Mouse (Mus musculus) hindbrain, embryonic 15.5 days (tissue): ENCODE data around the gene Sphk2. TPM values are rescaled to one million over a fixed set of nuclear protein-coding genes. Genes with fewer than 3 reads are reported as not detected.

Source experiments
- ATAC-seq: fragments of 200-750 bp; cut with Nextera tagmentation; 2 replicates; pipeline ENCODE4 v1.8.0; 2017; ENCODE audit warnings: low read depth, moderate number of reproducible peaks, moderate TSS enrichment; ENCODE audit not compliant: low FRiP score
- H3K27ac ChIP-seq: fragments of 300-500 bp; sonication (generic); replicated peaks from 2 replicates; pipeline ENCODE4 v1.5.1; 2015; ENCODE audit warnings: mild to moderate bottlenecking, inconsistent platforms
- H3K27me3 ChIP-seq: fragments of 300-500 bp; sonication (generic); 2 replicates; pipeline ENCODE4 v1.6.1; 2015; ENCODE audit warnings: control low read depth, inconsistent platforms
- H3K36me3 ChIP-seq: fragments of 300-500 bp; sonication (generic); 2 replicates; pipeline ENCODE4 v1.6.1; 2015; ENCODE audit warnings: control low read depth, inconsistent platforms
- H3K4me1 ChIP-seq: fragments of 300-500 bp; sonication (generic); replicated peaks from 2 replicates; pipeline ENCODE4 v1.6.1; 2015; ENCODE audit warnings: control low read depth, inconsistent platforms
- H3K4me2 ChIP-seq: fragments of 300-500 bp; sonication (generic); 2 replicates; pipeline ENCODE4 v1.6.1; 2015; ENCODE audit warnings: moderate library complexity, mild to moderate bottlenecking, inconsistent platforms
- H3K4me3 ChIP-seq: fragments of 300-500 bp; sonication (generic); 2 replicates; pipeline ENCODE4 v1.5.1; 2015; ENCODE audit warnings: mild to moderate bottlenecking, inconsistent platforms
- H3K9ac ChIP-seq: fragments of 300-500 bp; sonication (generic); 2 replicates; pipeline ENCODE4 v1.6.1; 2015; ENCODE audit warnings: inconsistent platforms
- H3K9me3 ChIP-seq: fragments of 300-500 bp; sonication (generic); 2 replicates; pipeline ENCODE4 v1.6.1; 2016; ENCODE audit warnings: control low read depth, inconsistent platforms
- WGBS: fragments of 180-500 bp; shearing (Covaris S2); methylation state at CpG from one replicate; pipeline ENCODE4 v1.1.7; 2015; 5-methylcytosine and 5-hydroxymethylcytosine counted together
- polyA plus RNA-seq: library from polyadenylated mRNA; unstranded; fragments of >200 nt; fragmentation: Nextera tagmentation; extraction: Ambion mirVana; gene quantifications from 2 replicates; pipeline ENCODE4 v1.2.1, GENCODE M21; 2015

Sphk2 gene
- polyA plus RNA-seq: 24.4 and 26.9 TPM in 2 replicates

- Histone ChIP-seq H3K4me1 (peaks cover 48% of the 10 kb centered on the region), H3K27me3 (no peaks in the 10 kb centered on the region)
- WGBS: under 1% methylated on average over 41 of the region's 41 CpGs
Observed at GRCm38 (mm10) chr7:45717918-45718297, at the start of gene Sphk2. TSS of gene Sphk2 (minus strand) at chr7:45718002.

GRCm38 (mm10) chr7:45767500-45767899 is 49.7 kb upstream of the Sphk2 start:
- Histone ChIP-seq H3K4me3 (no peak overlapping the region), H3K27me3 (no peaks in the 10 kb centered on the region), H3K4me1 (no peaks in the 10 kb centered on the region), H3K9me3 (no peaks in the 10 kb centered on the region), H3K9ac (no peak overlapping the region), H3K36me3 (no peaks in the 10 kb centered on the region), H3K4me2 (no peak overlapping the region), H3K27ac (no peak overlapping the region)
- 93% methylated on average over 6 of the region's 6 CpGs for WGBS
- ATAC-seq: no peak

More at GRCm38 (mm10) chr7:45717918-45718297, at the start of gene Sphk2:
- H3K9me3 ChIP-seq: no peaks in the 10 kb centered on the region
- peak within 1 kb of the TSS; percentile 92 for H3K27ac ChIP-seq
- peak; percentile 77 for ATAC-seq
- peaks cover 20% of the 10 kb centered on the region for H3K36me3 ChIP-seq
- H3K4me3 ChIP-seq: peak within 1 kb of the TSS; percentile 90
- H3K4me2 ChIP-seq: peak within 1 kb of the TSS; percentile 81
- H3K9ac ChIP-seq: peak within 1 kb of the TSS; percentile 92

GRCm38 (mm10) chr7:45766764-45767163 is 49.0 kb upstream of the Sphk2 start:
- ATAC-seq: no peak
- Histone ChIP-seq H3K4me2 (no peak overlapping the region), H3K36me3 (no peaks in the 10 kb centered on the region), H3K9ac (no peak overlapping the region), H3K9me3 (no peaks in the 10 kb centered on the region), H3K27me3 (no peaks in the 10 kb centered on the region), H3K4me1 (no peaks in the 10 kb centered on the region), H3K4me3 (no peak overlapping the region), H3K27ac (no peak overlapping the region)
- WGBS: 61% methylated on average over 8 of the region's 8 CpGs

- no peak for ATAC-seq
- Histone ChIP-seq H3K36me3 (no peaks in the 10 kb centered on the region), H3K4me2 (no peak overlapping the region), H3K4me3 (no peak overlapping the region), H3K4me1 (no peaks in the 10 kb centered on the region), H3K27ac (no peak overlapping the region), H3K9ac (no peak overlapping the region), H3K9me3 (no peaks in the 10 kb centered on the region), H3K27me3 (no peaks in the 10 kb centered on the region)
- WGBS: 65% methylated on average over 8 of the region's 8 CpGs
Observed at GRCm38 (mm10) chr7:45765995-45766394, 48.2 kb upstream of the Sphk2 start.

- Histone ChIP-seq H3K27me3 (peaks cover 25% of the 10 kb centered on the region; the same call in 1 of the 2 replicates), H3K4me2 (no peak overlapping the region), H3K4me1 (peaks cover 9% of the 10 kb centered on the region), H3K9ac (no peak overlapping the region), H3K27ac (no peak overlapping the region), H3K4me3 (no peak overlapping the region), H3K9me3 (no peaks in the 10 kb centered on the region), H3K36me3 (no peaks in the 10 kb centered on the region)
- ATAC-seq: no peak
- WGBS: 61% methylated on average over 5 of the region's 5 CpGs
Observed at GRCm38 (mm10) chr7:45760151-45760550, 42.3 kb upstream of the Sphk2 start.

- peaks cover 25% of the 10 kb centered on the region; the same call in 1 of the 2 replicates for H3K27me3 ChIP-seq
- WGBS: 11% methylated on average over 16 of the region's 27 CpGs
- H3K4me3 ChIP-seq: no peak overlapping the region
- H3K36me3 ChIP-seq: no peaks in the 10 kb centered on the region
- H3K27ac ChIP-seq: no peak overlapping the region
- H3K4me2 ChIP-seq: peak overlapping the region; percentile 39
- no peak for ATAC-seq
- no peak overlapping the region for H3K9ac ChIP-seq
- H3K4me1 ChIP-seq: peaks cover 9% of the 10 kb centered on the region
- no peaks in the 10 kb centered on the region for H3K9me3 ChIP-seq
Observed at GRCm38 (mm10) chr7:45759400-45759799, 41.6 kb upstream of the Sphk2 start.

GRCm38 (mm10) chr7:45755703-45756102 is 37.9 kb upstream of the Sphk2 start:
- 53% methylated on average over 6 of the region's 6 CpGs for WGBS
- Histone ChIP-seq H3K4me1 (peaks cover 9% of the 10 kb centered on the region), H3K9me3 (no peaks in the 10 kb centered on the region)

GRCm38 (mm10) chr7:45750162-45750561 is 32.4 kb upstream of the Sphk2 start:
- 83% methylated on average over 9 of the region's 9 CpGs for WGBS
- Histone ChIP-seq H3K9ac (no peak overlapping the region), H3K4me1 (no peaks in the 10 kb centered on the region), H3K4me3 (no peak overlapping the region), H3K4me2 (no peak overlapping the region), H3K36me3 (no peaks in the 10 kb centered on the region), H3K9me3 (no peaks in the 10 kb centered on the region), H3K27me3 (no peaks in the 10 kb centered on the region), H3K27ac (no peak overlapping the region)
- ATAC-seq: no peak

More at GRCm38 (mm10) chr7:45755703-45756102, 37.9 kb upstream of the Sphk2 start:
- no peak overlapping the region for H3K9ac ChIP-seq
- no peak for ATAC-seq
- H3K4me2 ChIP-seq: no peak overlapping the region
- H3K27me3 ChIP-seq: peaks cover 25% of the 10 kb centered on the region; the same call in 1 of the 2 replicates
- H3K4me3 ChIP-seq: no peak overlapping the region
- H3K27ac ChIP-seq: no peak overlapping the region
- H3K36me3 ChIP-seq: no peaks in the 10 kb centered on the region

- Histone ChIP-seq H3K27ac (no peak overlapping the region), H3K9me3 (no peaks in the 10 kb centered on the region), H3K9ac (no peak overlapping the region), H3K27me3 (no peaks in the 10 kb centered on the region), H3K4me3 (no peak overlapping the region), H3K4me2 (no peak overlapping the region), H3K4me1 (no peaks in the 10 kb centered on the region), H3K36me3 (no peaks in the 10 kb centered on the region)
- WGBS: 52% methylated on average over 8 of the region's 10 CpGs
- ATAC-seq: no peak
Observed at GRCm38 (mm10) chr7:45749401-45749800, 31.6 kb upstream of the Sphk2 start.

- no peak overlapping the region for H3K4me2 ChIP-seq
- H3K4me3 ChIP-seq: no peak overlapping the region
- no peak overlapping the region for H3K27ac ChIP-seq
- H3K36me3 ChIP-seq: no peaks in the 10 kb centered on the region
- WGBS: 78% methylated on average over 7 of the region's 7 CpGs
- no peaks in the 10 kb centered on the region for H3K9me3 ChIP-seq
- no peaks in the 10 kb centered on the region for H3K27me3 ChIP-seq
- H3K9ac ChIP-seq: no peak overlapping the region
- ATAC-seq: no peak
- H3K4me1 ChIP-seq: no peaks in the 10 kb centered on the region
Observed at GRCm38 (mm10) chr7:45748110-45748509, 30.3 kb upstream of the Sphk2 start.

GRCm38 (mm10) chr7:45747450-45747849 is 29.6 kb upstream of the Sphk2 start:
- H3K4me1 ChIP-seq: no peaks in the 10 kb centered on the region
- no peak for ATAC-seq
- H3K4me3 ChIP-seq: no peak overlapping the region
- H3K4me2 ChIP-seq: no peak overlapping the region
- no peak overlapping the region for H3K27ac ChIP-seq
- H3K27me3 ChIP-seq: no peaks in the 10 kb centered on the region
- no peak overlapping the region for H3K9ac ChIP-seq
- H3K36me3 ChIP-seq: no peaks in the 10 kb centered on the region
- no peaks in the 10 kb centered on the region for H3K9me3 ChIP-seq
- WGBS: 86% methylated on average over 5 of the region's 5 CpGs

- no peak for ATAC-seq
- Histone ChIP-seq H3K4me1 (no peaks in the 10 kb centered on the region), H3K4me2 (no peak overlapping the region), H3K9me3 (no peaks in the 10 kb centered on the region), H3K27ac (no peak overlapping the region), H3K9ac (no peak overlapping the region), H3K27me3 (0 out of 2 replicates have a peak, but pooled peaks cover 4% of the 10 kb centered on the region), H3K4me3 (no peak overlapping the region), H3K36me3 (no peaks in the 10 kb centered on the region)
- 65% methylated on average over 6 of the region's 6 CpGs for WGBS
Observed at GRCm38 (mm10) chr7:45746518-45746917, 28.7 kb upstream of the Sphk2 start.

GRCm38 (mm10) chr7:45744387-45744786 is 26.6 kb upstream of the Sphk2 start:
- no peaks in the 10 kb centered on the region for H3K36me3 ChIP-seq
- H3K4me2 ChIP-seq: no peak overlapping the region
- no peak overlapping the region for H3K27ac ChIP-seq
- no peak overlapping the region for H3K4me3 ChIP-seq
- H3K9me3 ChIP-seq: no peaks in the 10 kb centered on the region
- 39% methylated on average over 2 of the region's 2 CpGs for WGBS
- no peak overlapping the region for H3K9ac ChIP-seq
- H3K4me1 ChIP-seq: no peaks in the 10 kb centered on the region
- no peak for ATAC-seq
- H3K27me3 ChIP-seq: 0 out of 2 replicates have a peak, but pooled peaks cover 6% of the 10 kb centered on the region
